Mouse (Mus musculus) CH12.LX (cell line): ENCODE data around the gene Fam122b. TPM values are rescaled to one million over a fixed set of nuclear protein-coding genes. Genes with fewer than 3 reads are reported as not detected.

Experiments used
- DNase-seq: peaks from one replicate; pipeline ENCODE4 v3.0.0-alpha.2; 2013; ENCODE audit errors: extremely low read depth
- H3K27ac ChIP-seq: 2 replicates; pipeline ENCODE4 v1.5.1; 2012; ENCODE audit warnings: low read depth, mild to moderate bottlenecking, control low read depth, moderate library complexity; ENCODE audit not compliant: insufficient read depth
- H3K27me3 ChIP-seq: replicated peaks from 2 replicates; pipeline ENCODE3; 2012; ENCODE audit warnings: inconsistent platforms
- H3K36me3 ChIP-seq, 2 experiments: replicated peaks in 1 of 2; 2 replicates each; pipeline versions ENCODE3 to v1.6.1; 2012; ENCODE audit warnings: inconsistent platforms in 1 of 2, low read length in 1 of 2, mild to moderate bottlenecking in 1 of 2, mixed read lengths in 1 of 2, moderate library complexity in 1 of 2; ENCODE audit not compliant: control insufficient read depth in 1 of 2, insufficient read depth in 1 of 2
- H3K4me1 ChIP-seq, 2 experiments: 2 replicates each; pipeline ENCODE4 v1.6.1; 2012; ENCODE audit warnings: inconsistent platforms in 1 of 2, moderate library complexity in 1 of 2; ENCODE audit not compliant: insufficient read depth in 2 of 2, control insufficient read depth in 1 of 2
- H3K4me2 ChIP-seq: 2 replicates; pipeline ENCODE4 v1.6.1; 2012; ENCODE audit warnings: low read depth, mild to moderate bottlenecking, control low read depth; ENCODE audit not compliant: poor library complexity, insufficient read depth, severe bottlenecking
- H3K4me3 ChIP-seq, 3 experiments: fragments of 150-350 bp in 1 of 3; sonication (generic) in 1 of 3; replicated peaks in 1 of 3; 2 replicates each; pipeline versions ENCODE3 to v1.5.1; 2011 to 2012; ENCODE audit warnings: low read depth in 2 of 3, low read length in 2 of 3, mild to moderate bottlenecking in 2 of 3, moderate library complexity in 2 of 3, control low read depth in 1 of 3, improper control_type of control experiment in 1 of 3, inconsistent platforms in 1 of 3, mixed read lengths in 1 of 3; ENCODE audit not compliant: poor library complexity in 1 of 3
- H3K79me2 ChIP-seq: replicated peaks from 2 replicates; pipeline ENCODE4 v1.6.1; 2012; ENCODE audit warnings: mild to moderate bottlenecking, moderate library complexity; ENCODE audit not compliant: control insufficient read depth, poor library complexity, insufficient read depth, severe bottlenecking; ENCODE audit errors: extremely low read depth
- H3K9ac ChIP-seq: 2 replicates; pipeline ENCODE4 v1.6.1; 2012; ENCODE audit warnings: low read depth, mild to moderate bottlenecking, control low read depth, moderate library complexity; ENCODE audit not compliant: insufficient read depth
- H3K9me3 ChIP-seq: replicated peaks from 2 replicates; pipeline ENCODE3; 2012; ENCODE audit warnings: low read length, inconsistent platforms, mixed read lengths
- BHLHE40 ChIP-seq: IDR thresholded peaks from 2 replicates; pipeline ENCODE4 v1.6.1; 2011; ENCODE audit warnings: mild to moderate bottlenecking, low read depth, low read length, improper control_type of control experiment
- E2F4 ChIP-seq: IDR thresholded peaks from 2 replicates; pipeline ENCODE4 v1.6.1; 2011; ENCODE audit warnings: low read depth, low read length, improper control_type of control experiment; ENCODE audit not compliant: insufficient replicate concordance
- ETS1 ChIP-seq: conservative IDR thresholded peaks from 2 replicates; pipeline ENCODE4 v1.6.1; 2012; ENCODE audit warnings: low read depth, mild to moderate bottlenecking, inconsistent platforms, low read length, improper control_type of control experiment, moderate library complexity
- IRF4 ChIP-seq: IDR thresholded peaks from 2 replicates; pipeline ENCODE4 v1.6.1; 2014; ENCODE audit warnings: low read depth, mild to moderate bottlenecking, inconsistent platforms, low read length, improper control_type of control experiment
- MAFK ChIP-seq: IDR thresholded peaks from 2 replicates; pipeline ENCODE4 v1.6.1; 2011; ENCODE audit warnings: low read length, improper control_type of control experiment; ENCODE audit not compliant: insufficient replicate concordance
- MAX ChIP-seq: IDR thresholded peaks from 2 replicates; pipeline ENCODE4 v1.6.1; 2011; ENCODE audit warnings: low read length, improper control_type of control experiment
- MAZ ChIP-seq: IDR thresholded peaks from 2 replicates; pipeline ENCODE4 v1.6.1; 2012; ENCODE audit warnings: low read depth, mild to moderate bottlenecking, inconsistent platforms, low read length, improper control_type of control experiment, moderate library complexity
- MEF2A ChIP-seq: IDR thresholded peaks from 2 replicates; pipeline ENCODE4 v1.6.1; 2014; ENCODE audit warnings: low read depth, mild to moderate bottlenecking, inconsistent platforms, low read length, improper control_type of control experiment, borderline replicate concordance
- MYC ChIP-seq: IDR thresholded peaks from 2 replicates; pipeline ENCODE4 v1.6.1; 2011; ENCODE audit warnings: low read depth, mild to moderate bottlenecking, improper control_type of control experiment, low read length
- NELFE ChIP-seq: IDR thresholded peaks from 2 replicates; pipeline ENCODE4 v1.6.1; 2011; ENCODE audit warnings: low read depth, low read length, improper control_type of control experiment
- PAX5 ChIP-seq: IDR thresholded peaks from 2 replicates; pipeline ENCODE4 v1.6.1; 2012; ENCODE audit warnings: low read length, inconsistent platforms, mixed read lengths
- POLR2A ChIP-seq: IDR thresholded peaks from 2 replicates; pipeline ENCODE4 v1.6.1; 2011; ENCODE audit warnings: low read depth, mild to moderate bottlenecking, improper control_type of control experiment, low read length
- POLR2AphosphoS2 ChIP-seq: IDR thresholded peaks from 2 replicates; pipeline ENCODE4 v1.6.1; 2011; ENCODE audit warnings: low read depth, low read length, improper control_type of control experiment
- RAD21 ChIP-seq: IDR thresholded peaks from 2 replicates; pipeline ENCODE4 v1.6.1; 2011; ENCODE audit warnings: low read depth, mild to moderate bottlenecking, low read length, improper control_type of control experiment, moderate library complexity
- RCOR1 ChIP-seq: conservative IDR thresholded peaks from 2 replicates; pipeline ENCODE4 v1.6.1; 2012; ENCODE audit warnings: low read depth, mild to moderate bottlenecking, inconsistent platforms, low read length, improper control_type of control experiment
- TCF12 ChIP-seq: IDR thresholded peaks from 2 replicates; pipeline ENCODE4 v1.6.1; 2014; ENCODE audit warnings: low read depth, mild to moderate bottlenecking, inconsistent platforms, low read length, improper control_type of control experiment
- USF1 ChIP-seq: IDR thresholded peaks from 2 replicates; pipeline ENCODE4 v1.6.1; 2014; ENCODE audit warnings: low read depth, mild to moderate bottlenecking, inconsistent platforms, low read length, improper control_type of control experiment
- ZKSCAN1 ChIP-seq: IDR thresholded peaks from 2 replicates; pipeline ENCODE4 v1.6.1; 2012; ENCODE audit warnings: low read depth, inconsistent platforms, low read length, improper control_type of control experiment, borderline replicate concordance
- dilution Hi-C: fragments of 300-500 bp; cut with MboI; formaldehyde crosslinking; loops from 2 replicates; pipeline ENCODE4 v1.14.3; 2020; ENCODE audit warnings: low sequenced_read_pairs; ENCODE audit not compliant: extremely low pct_unique_long_range_greater_than_20kb, extremely low pct_ligation_motif_present
- in situ Hi-C: fragments of 300-500 bp; cut with MboI; formaldehyde crosslinking; loops from 3 replicates; pipeline ENCODE4 v1.14.3; 2019; ENCODE audit warnings: low sequenced_read_pairs, low pct_ligation_motif_present, low pct_unique_long_range_greater_than_20kb, mixed read lengths
- polyA plus RNA-seq: library from polyadenylated mRNA; unstranded; fragments of >175 nt; gene quantifications from 2 replicates; pipeline ENCODE4 v1.2.1, GENCODE M21; 2012; ENCODE audit warnings: low read depth; ENCODE audit not compliant: insufficient read length
- total RNA-seq, 2 experiments: library from RNA; depleted of rRNA; stranded (reverse); fragments of 300-350 nt in 1 of 2; fragments of >200 nt in 1 of 2; gene quantifications; 2 replicates each; pipeline ENCODE4 v1.2.3; 2012 to 2014

The Fam122b gene
- total and polyA plus RNA-seq, 3 experiments, result 5.4 to 24.4 (median 16.4) TPM

- Histone ChIP-seq H3K27ac (no peak overlapping the region), H3K27me3 (no peaks in the 10 kb centered on the region), H3K79me2 (no peaks in the 10 kb centered on the region), H3K9ac (no peak overlapping the region), H3K9me3 (no peaks in the 10 kb centered on the region), H3K36me3 (no peaks in the 10 kb centered on the region), H3K4me1 (no peaks in the 10 kb centered on the region), H3K4me3 (no peak overlapping the region), H3K4me2 (no peak overlapping the region)
- DNase-seq, result no peak
- dilution Hi-C loops, result no loop called here
- TF ChIP-seq MYC, result no peak
- TF ChIP-seq RCOR1, result no peak
- no peak for TF ChIP-seq POLR2A
- no peak for TF ChIP-seq NELFE
- TF ChIP-seq PAX5, result no peak
- TF ChIP-seq BHLHE40, result no peak
- TF ChIP-seq USF1, result no peak
- TF ChIP-seq MAX, result no peak
- no peak for TF ChIP-seq TCF12
- TF ChIP-seq MAFK, result no peak
- no peak for TF ChIP-seq MEF2A
- in situ Hi-C loops, result no loop called here
Measured at GRCm38 (mm10) chrX:53220855-53221254, 48.8 kb downstream of the Fam122b start.

GRCm38 (mm10) chrX:53214557-53215229 is 54.9 kb downstream of the Fam122b start:
- H3K9ac ChIP-seq, result no peak overlapping the region
- H3K4me2 ChIP-seq, result no peak overlapping the region
- DNase-seq, result no peak
- H3K4me3 ChIP-seq, result no peak overlapping the region
- no peak overlapping the region for H3K27ac ChIP-seq
- no peaks in the 10 kb centered on the region for H3K79me2 ChIP-seq
- no peaks in the 10 kb centered on the region for H3K27me3 ChIP-seq
- TF ChIP-seq ZKSCAN1 (no peak), MAFK (no peak), E2F4 (no peak), ETS1 (no peak), RAD21 (no peak), MYC (no peak), POLR2AphosphoS2 (no peak), USF1 (no peak), IRF4 (no peak), MAZ (no peak)
- TF ChIP-seq, all 38 proteins: peak for 0
- dilution Hi-C loops, result no loop called here
- H3K9me3 ChIP-seq, result no peaks in the 10 kb centered on the region
- no peaks in the 10 kb centered on the region for H3K4me1 ChIP-seq
- in situ Hi-C loops, result no loop called here
- no peaks in the 10 kb centered on the region for H3K36me3 ChIP-seq
